Mouse (Mus musculus): ENCODE data around the gene Coro1c. TPM values are rescaled to one million over a fixed set of nuclear protein-coding genes. Genes with fewer than 3 reads are reported as not detected.

Gene Coro1c
- total RNA-seq, 1 experiment from 2014 or later = 76.9 TPM

GRCm38 (mm10) chr5:113842906-113843305 lies 65.7 kb downstream of the Coro1c start:
- no peak for ATAC-seq (ENCODE audit: extremely low read depth, insufficient number of reproducible peaks, low FRiP score, poor library complexity, severe bottlenecking)

DNA sequence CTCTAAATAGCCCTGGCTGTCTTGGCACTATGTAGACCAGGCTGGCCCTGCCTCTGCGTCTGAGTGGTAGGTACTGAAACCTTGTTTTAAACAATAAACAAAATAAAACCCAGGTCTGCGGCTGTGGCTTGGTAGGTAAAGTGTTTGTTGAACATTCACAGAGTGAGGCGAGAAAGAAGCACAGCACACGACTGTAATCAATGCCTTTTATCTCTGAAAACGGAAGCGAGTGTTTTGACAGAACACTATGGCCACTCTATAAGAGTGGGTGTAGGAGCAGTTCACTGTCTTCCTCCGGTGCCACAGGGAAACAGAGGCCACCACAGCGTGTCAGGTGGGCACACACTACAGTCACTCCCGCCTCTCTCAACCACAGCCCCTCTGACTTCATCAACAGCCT lies 66.3 kb downstream of the Coro1c start:
- no peak for ATAC-seq (ENCODE audit: extremely low read depth, insufficient number of reproducible peaks, low FRiP score, poor library complexity, severe bottlenecking)

DNA sequence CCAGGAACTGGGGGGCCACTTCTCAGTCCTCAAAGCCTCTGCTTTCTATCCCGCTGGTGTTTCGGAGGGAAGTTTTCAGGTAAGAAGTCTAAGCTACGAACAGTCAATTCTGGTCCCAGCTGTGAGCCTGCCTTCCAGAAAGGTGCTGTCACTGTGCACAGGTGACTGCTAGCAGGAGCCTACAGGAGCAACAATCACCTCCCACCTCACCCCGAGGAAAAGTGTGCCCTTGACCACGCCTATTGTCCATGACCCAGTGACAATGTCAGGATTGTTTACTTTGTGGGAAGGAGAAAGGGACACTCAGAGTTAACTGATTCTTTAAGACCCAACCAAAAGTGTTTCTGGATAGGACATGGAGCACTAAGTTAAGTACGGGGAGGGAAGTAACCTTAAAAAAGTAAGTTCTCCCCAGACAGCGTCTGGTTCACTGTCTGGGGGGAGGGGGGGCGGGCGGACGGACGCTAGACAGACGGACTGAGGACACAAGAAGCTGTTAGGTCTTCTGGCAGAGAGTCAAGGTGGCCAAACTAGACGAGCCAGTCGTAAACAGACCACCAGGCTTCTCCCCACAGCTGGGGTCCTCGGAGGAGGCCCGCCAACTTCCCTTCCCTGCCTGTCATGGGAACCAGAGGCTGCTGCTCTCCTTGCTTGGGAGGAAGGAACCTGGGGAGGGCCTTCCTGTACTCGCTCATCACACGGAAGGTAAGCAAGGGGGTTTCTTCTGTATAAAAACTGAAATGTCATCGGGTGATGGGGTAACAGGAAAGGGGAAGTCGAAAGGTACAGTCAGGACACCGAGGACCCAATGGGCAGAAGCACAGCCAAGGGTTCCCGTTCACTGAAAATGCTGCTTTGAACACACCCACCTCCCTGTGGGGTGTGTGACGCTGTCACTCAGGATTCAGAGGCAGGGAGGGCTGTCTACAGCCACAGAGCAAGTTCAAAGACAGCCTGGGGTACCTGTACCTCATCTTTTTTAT lies 67.0 kb downstream of the Coro1c start:
- ATAC-seq (ENCODE audit: extremely low read depth, insufficient number of reproducible peaks, low FRiP score, poor library complexity, severe bottlenecking) = peak; percentile 88

DNA sequence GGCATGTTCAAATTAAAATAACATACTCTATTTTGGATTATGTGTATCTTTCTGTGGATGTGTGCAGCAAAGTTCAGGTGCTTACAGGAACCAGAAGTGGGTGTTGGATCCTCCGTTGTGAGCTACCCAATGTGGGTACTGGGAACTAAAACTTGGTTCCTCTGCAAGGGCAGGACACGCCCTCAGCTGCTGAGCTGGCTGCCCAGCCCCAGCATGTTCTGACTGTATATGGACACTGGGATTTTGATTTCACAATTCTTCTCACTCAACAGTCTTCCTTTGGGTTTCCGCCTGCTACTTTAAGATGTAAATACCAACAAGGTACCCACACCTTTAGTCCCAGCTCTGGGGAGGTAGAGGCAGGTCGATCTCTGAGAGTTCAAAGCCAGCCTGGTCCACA lies 68.1 kb downstream of the Coro1c start:
- no peak for ATAC-seq (ENCODE audit: extremely low read depth, insufficient number of reproducible peaks, low FRiP score, poor library complexity, severe bottlenecking)

GRCm38 (mm10) chr5:113836961-113837360 lies 71.6 kb downstream of the Coro1c start:
- no peak for ATAC-seq (ENCODE audit: extremely low read depth, insufficient number of reproducible peaks, low FRiP score, poor library complexity, severe bottlenecking)

- ATAC-seq (ENCODE audit: extremely low read depth, insufficient number of reproducible peaks, low FRiP score, poor library complexity, severe bottlenecking) = no peak
Observed at GRCm38 (mm10) chr5:113833316-113833947, 75.1 kb downstream of the Coro1c start.

- peak; percentile 30; the same call in 1 of the 2 replicates for ATAC-seq (ENCODE audit: extremely low read depth, insufficient number of reproducible peaks, low FRiP score, poor library complexity, severe bottlenecking)
Observed at GRCm38 (mm10) chr5:113832490-113832901, 76.1 kb downstream of the Coro1c start, which contains the start of gene Selplg. TSS of gene Selplg (minus strand) at chr5:113832644.

DNA sequence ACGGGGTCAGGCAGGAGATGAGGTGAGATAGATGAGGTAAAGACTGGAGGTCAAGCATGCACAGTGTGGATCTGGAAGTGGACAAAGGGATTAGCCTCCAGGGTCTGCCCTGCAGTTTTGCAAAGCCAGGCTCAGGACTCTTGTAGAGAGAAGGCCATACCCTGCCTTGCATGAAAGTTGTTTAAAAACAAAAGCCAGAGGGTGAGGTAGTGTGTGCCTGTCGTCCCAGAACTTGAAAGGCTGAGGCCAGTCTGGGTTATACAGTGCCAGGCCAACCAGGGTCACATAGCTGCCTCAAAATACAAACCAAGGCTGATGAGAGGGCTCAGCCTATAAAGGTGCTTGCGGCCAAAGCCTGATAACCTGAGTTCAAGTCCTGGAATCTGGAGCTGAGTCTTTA lies 76.8 kb downstream of the Coro1c start:
- ATAC-seq (ENCODE audit: extremely low read depth, insufficient number of reproducible peaks, low FRiP score, poor library complexity, severe bottlenecking) = no peak

- ATAC-seq (ENCODE audit: extremely low read depth, insufficient number of reproducible peaks, low FRiP score, poor library complexity, severe bottlenecking) = no peak
Observed at GRCm38 (mm10) chr5:113830796-113831195, 77.8 kb downstream of the Coro1c start.

DNA sequence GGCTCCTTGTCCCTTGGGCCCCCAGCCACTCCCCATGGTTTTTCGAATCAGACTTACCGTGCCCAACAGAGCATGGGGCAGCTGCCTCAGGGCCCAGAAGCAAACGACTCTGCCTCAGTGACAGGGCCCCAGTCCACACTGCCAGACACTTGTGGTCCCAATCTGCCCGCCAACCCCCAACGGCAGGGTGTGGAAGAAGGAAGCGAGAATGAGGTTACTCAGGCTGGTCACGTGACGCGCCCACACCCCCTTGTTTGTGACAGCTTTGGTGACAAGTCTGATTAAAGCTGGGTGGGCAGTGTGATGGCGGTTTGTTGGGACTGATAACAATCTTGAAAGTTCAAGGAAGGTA lies 78.3 kb downstream of the Coro1c start:
- ATAC-seq (ENCODE audit: extremely low read depth, insufficient number of reproducible peaks, low FRiP score, poor library complexity, severe bottlenecking) = peak; percentile 70

GRCm38 (mm10) chr5:113829566-113830291 lies 78.8 kb downstream of the Coro1c start:
- no peak for ATAC-seq (ENCODE audit: extremely low read depth, insufficient number of reproducible peaks, low FRiP score, poor library complexity, severe bottlenecking)

GRCm38 (mm10) chr5:113828481-113828880 lies 80.1 kb downstream of the Coro1c start:
- ATAC-seq (ENCODE audit: extremely low read depth, insufficient number of reproducible peaks, low FRiP score, poor library complexity, severe bottlenecking) = no peak

GRCm38 (mm10) chr5:113827991-113828411 lies 80.6 kb downstream of the Coro1c start:
- ATAC-seq (ENCODE audit: extremely low read depth, insufficient number of reproducible peaks, low FRiP score, poor library complexity, severe bottlenecking) = no peak

DNA sequence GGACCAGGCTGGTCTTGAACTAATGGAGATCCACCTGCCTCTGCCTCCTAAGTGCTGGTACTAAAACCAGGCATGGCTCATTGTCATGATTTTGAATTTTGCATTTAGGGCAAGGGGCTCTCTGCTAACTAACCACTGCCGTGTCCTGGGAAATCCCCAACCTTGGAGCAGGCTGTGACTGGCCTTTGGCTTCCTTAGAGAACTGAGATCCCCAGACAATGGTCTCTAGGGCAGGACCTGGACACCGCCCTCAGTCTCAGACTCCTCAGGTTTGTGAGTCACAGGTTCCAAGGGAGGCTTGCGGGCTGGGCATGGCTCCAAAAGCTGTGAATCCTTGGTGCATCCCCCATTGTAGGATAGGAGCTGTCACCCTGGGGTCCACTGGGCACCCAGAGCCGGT lies 81.9 kb downstream of the Coro1c start:
- no peak for ATAC-seq (ENCODE audit: extremely low read depth, insufficient number of reproducible peaks, low FRiP score, poor library complexity, severe bottlenecking)

GRCm38 (mm10) chr5:113825558-113825957 lies 83.0 kb downstream of the Coro1c start:
- ATAC-seq (ENCODE audit: extremely low read depth, insufficient number of reproducible peaks, low FRiP score, poor library complexity, severe bottlenecking) = no peak

DNA sequence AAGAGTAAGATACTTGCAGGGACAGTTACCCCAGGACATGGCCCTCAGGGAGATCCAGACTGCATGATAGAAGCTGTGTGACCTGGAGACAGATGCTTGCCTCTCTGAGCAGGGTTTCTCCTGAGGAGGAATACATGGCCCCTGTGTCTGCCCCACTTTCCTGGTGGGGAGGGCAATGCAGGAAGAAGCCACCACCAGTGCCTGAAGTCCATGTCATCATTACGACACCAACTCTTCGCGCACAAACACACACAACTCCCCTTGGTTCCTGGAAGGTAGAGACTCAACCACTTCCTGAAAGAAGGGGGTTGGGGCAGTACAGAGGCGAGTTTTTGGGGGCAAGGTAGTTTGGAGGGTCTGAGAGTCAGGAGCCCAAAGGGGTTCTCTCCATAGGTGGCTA lies 84.3 kb downstream of the Coro1c start:
- ATAC-seq (ENCODE audit: extremely low read depth, insufficient number of reproducible peaks, low FRiP score, poor library complexity, severe bottlenecking) = peak; percentile 40; the same call in 1 of the 2 replicates

- ATAC-seq (ENCODE audit: extremely low read depth, insufficient number of reproducible peaks, low FRiP score, poor library complexity, severe bottlenecking) = no peak
Observed at GRCm38 (mm10) chr5:113818572-113818971, 90.0 kb downstream of the Coro1c start.

DNA sequence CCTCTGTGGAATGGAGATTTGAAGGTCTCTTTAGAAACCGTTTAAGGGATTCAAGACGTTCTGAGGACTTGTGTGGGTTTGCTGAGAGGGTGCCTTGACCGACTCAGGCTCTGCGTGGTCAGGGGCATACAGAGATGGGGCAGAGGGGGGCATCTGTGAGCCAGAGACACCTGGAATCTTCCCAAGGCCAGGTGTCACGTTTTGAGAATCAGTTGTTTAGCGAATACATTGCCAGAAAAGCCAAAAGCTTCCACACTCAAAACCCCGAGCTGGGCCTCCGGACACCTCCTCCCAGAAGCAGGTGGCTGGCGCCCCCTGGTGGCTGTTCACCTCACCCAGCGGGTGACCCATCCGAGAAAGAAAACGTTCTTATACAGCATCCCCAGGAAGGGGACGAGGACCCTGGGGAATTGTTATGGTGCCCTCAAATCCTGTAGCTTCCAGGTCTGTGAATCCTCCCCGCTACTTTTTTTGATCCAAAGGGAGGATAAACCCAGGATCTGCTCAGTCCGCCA lies 92.9 kb downstream of the Coro1c start:
- ATAC-seq (ENCODE audit: extremely low read depth, insufficient number of reproducible peaks, low FRiP score, poor library complexity, severe bottlenecking) = peak; percentile 63

GRCm38 (mm10) chr5:113815041-113815389 lies 93.5 kb downstream of the Coro1c start:
- no peak for ATAC-seq (ENCODE audit: extremely low read depth, insufficient number of reproducible peaks, low FRiP score, poor library complexity, severe bottlenecking)

Measured in neutrophil, adult 5-6 weeks (primary cell).